Mouse (Mus musculus): ENCODE results near the gene Ttc5. TPM values are rescaled to one million over a fixed set of nuclear protein-coding genes. Genes with fewer than 3 reads are reported as not detected.

Ttc5 gene
- total RNA-seq, 1 experiment from 2014 or later: 33.6 TPM

- DNase-seq: peak; percentile 14
Observed at GRCm38 (mm10) chr14:50771342-50771741, 14.0 kb downstream of the Ttc5 start.

GRCm38 (mm10) chr14:50765736-50766135 lies 19.6 kb downstream of the Ttc5 start:
- peak; percentile 50 for DNase-seq

GRCm38 (mm10) chr14:50758416-50759085 lies 26.8 kb downstream of the Ttc5 start:
- no peak for DNase-seq

GRCm38 (mm10) chr14:50744994-50745393 lies 40.3 kb downstream of the Ttc5 start, which contains the start of gene Olfr749:
Gene Olfr749 (minus strand): TSS chr14:50745094.
- DNase-seq: no peak

- DNase-seq: no peak
Observed at GRCm38 (mm10) chr14:50741584-50741983, 43.7 kb downstream of the Ttc5 start.

GRCm38 (mm10) chr14:50740334-50740733 lies 45.0 kb downstream of the Ttc5 start:
- no peak for DNase-seq

- DNase-seq: peak; percentile 3
Observed at GRCm38 (mm10) chr14:50722371-50722770, 62.9 kb downstream of the Ttc5 start.

GRCm38 (mm10) chr14:50719875-50720274 lies 65.4 kb downstream of the Ttc5 start:
- peak; percentile 8 for DNase-seq

Other genes with a start within 250 kb of the Ttc5 start
- gene Olfr744, start 170.6 kb downstream of the Ttc5 start, total RNA-seq (2021): not detected in 2 replicates
- gene Olfr745, start 146.1 kb downstream of the Ttc5 start, total RNA-seq (2021): not detected in 2 replicates
- not detected in 2 replicates for gene Olfr746, start 138.4 kb downstream of the Ttc5 start, total RNA-seq (2021)
- gene Olfr747, start 92.3 kb downstream of the Ttc5 start, total RNA-seq (2021): not detected in 2 replicates
- gene Olfr748, start 78.1 kb downstream of the Ttc5 start, total RNA-seq (2021): not detected in 2 replicates
- gene Olfr749, start 40.4 kb downstream of the Ttc5 start, total RNA-seq (2021): not detected in 2 replicates
- not detected in 2 replicates for gene Ccnb1ip1, start 22.2 kb upstream of the Ttc5 start, total RNA-seq (2021)
- 29.2 and 37.8 TPM in 2 replicates for gene Parp2, start 22.3 kb upstream of the Ttc5 start, total RNA-seq (2021)
- gene Tep1, start 85.0 kb upstream of the Ttc5 start, total RNA-seq (2021): 20.8 and 23.3 TPM in 2 replicates
- 1.1 and 1.5 TPM in 2 replicates for gene Klhl33, start 112.0 kb upstream of the Ttc5 start, total RNA-seq (2021)
- 60.9 TPM in 2 replicates for gene Osgep, start 139.4 kb upstream of the Ttc5 start, total RNA-seq (2021)
- 66.1 and 71.3 TPM in 2 replicates for gene Apex1, start 139.4 kb upstream of the Ttc5 start, total RNA-seq (2021)
- gene Pip4p1, start 145.3 kb upstream of the Ttc5 start, total RNA-seq (2021): 44.3 and 47.2 TPM in 2 replicates
- gene Pnp, start 145.6 kb upstream of the Ttc5 start, total RNA-seq (2021): 55.0 and 61.3 TPM in 2 replicates
- gene Gm49342, start 159.0 kb upstream of the Ttc5 start, total RNA-seq (2021): 51.4 and 57.2 TPM in 2 replicates
- 2.6 and 3.1 TPM in 2 replicates for gene Pnp2, start 170.5 kb upstream of the Ttc5 start, total RNA-seq (2021)
- 0.33 TPM in 1 of 2 replicates, not detected in the other for gene Rnase10, start 222.2 kb upstream of the Ttc5 start, total RNA-seq (2021)